Mouse (Mus musculus) MN1 (cell line): ENCODE data around the gene Pax2.
A peak's percentile ranks its signal among the peaks of the same experiment; 100 is the strongest.

Experiments used
- DNase-seq: peaks from one replicate; pipeline ENCODE4 v3.0.0-alpha.2; 2016; ENCODE audit warnings: low spot score

Pax2 gene

DNA sequence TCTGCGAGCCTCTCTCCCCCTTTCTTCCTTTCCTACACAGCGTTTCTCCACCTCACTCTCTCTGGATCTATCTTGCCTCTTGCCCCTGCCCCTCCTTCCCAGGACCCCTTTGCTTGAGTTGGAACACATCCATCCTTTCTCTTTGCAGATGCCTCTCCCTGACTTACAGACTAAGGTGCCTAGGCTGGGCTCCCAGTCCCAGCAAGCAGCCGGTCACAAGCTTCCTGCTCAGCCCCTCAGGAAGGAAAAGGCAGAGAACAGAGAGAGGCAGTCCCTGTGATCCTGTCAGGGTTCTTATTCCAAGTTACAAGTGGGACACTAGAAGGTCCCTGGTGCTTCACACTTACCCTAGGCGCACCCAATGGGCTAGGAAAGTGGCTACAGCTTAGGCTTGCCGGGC lies 7.6 kb upstream of the Pax2 start:
- DNase-seq: no peak

GRCm38 (mm10) chr19:44749061-44749990 lies 6.5 kb upstream of the Pax2 start:
- DNase-seq: no peak

DNA sequence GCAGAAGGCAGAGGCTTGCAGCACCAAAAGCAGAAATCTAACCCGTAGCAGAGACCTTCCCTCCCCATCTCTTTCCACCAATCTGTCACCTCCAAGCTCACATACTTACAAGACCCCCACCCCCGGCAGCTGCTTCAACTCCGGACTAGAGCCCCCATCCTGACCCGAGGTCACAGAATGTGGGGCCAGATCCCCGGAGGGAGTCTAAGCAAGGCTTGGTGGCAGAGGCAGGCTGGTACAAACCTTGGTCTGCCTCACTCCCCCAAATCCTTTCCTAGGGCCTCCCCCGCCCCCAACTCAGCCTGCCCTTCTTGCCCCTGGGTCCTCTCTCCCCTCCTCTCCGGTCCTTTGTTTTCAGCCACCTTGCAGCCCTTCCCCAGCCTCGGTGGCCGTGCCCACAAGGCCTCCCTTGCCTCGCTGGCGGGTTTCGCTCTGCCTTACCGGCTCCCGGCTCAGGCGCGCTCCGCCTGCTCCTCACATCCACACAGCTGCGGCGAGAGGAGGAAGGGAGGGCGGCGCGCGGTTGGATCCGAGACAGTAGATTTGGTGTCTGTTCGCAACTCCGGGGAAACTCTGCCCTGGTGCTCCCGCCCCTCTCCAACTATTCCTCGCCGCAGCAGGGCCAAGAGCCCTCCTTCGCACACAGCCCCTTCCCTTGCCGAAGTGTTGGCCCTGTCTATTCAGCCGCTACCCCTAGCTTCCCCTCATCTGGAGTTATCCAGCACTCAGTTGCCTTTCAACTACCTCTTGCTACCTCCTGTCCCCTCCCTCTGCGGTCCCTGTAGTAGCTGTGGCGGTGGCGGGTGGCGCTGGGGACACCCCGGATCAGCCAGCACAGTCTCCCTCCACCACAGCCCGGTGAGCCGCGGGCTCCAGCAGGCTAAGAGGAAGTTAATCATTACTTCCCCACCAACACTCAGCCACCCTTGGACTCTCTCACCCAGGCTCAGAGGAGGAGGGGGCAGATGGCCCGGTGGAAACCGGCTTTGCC lies 5.5 kb upstream of the Pax2 start:
- peak; percentile 13 for DNase-seq

GRCm38 (mm10) chr19:44751042-44751441 lies 4.8 kb upstream of the Pax2 start:
- no peak for DNase-seq

DNA sequence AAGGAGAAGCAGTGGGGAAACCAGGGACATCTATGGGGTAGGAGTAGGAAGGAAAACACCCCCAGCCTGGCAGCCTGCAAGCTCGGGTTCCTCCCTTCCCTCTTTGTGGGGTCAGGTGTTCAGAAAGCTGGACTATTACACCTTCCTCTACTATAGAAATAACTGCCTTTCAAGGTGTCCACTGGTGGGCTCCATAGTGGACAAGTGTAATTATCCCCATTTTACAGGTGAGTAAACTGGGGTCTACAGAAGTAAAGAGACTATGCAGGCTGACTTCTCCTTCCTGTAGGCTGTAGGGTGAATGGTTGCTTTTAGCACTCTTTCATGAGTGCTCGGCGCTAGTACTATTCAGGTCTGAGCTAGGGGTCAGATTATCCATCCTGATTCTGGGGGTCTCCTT lies 4.3 kb upstream of the Pax2 start:
- no peak for DNase-seq

DNA sequence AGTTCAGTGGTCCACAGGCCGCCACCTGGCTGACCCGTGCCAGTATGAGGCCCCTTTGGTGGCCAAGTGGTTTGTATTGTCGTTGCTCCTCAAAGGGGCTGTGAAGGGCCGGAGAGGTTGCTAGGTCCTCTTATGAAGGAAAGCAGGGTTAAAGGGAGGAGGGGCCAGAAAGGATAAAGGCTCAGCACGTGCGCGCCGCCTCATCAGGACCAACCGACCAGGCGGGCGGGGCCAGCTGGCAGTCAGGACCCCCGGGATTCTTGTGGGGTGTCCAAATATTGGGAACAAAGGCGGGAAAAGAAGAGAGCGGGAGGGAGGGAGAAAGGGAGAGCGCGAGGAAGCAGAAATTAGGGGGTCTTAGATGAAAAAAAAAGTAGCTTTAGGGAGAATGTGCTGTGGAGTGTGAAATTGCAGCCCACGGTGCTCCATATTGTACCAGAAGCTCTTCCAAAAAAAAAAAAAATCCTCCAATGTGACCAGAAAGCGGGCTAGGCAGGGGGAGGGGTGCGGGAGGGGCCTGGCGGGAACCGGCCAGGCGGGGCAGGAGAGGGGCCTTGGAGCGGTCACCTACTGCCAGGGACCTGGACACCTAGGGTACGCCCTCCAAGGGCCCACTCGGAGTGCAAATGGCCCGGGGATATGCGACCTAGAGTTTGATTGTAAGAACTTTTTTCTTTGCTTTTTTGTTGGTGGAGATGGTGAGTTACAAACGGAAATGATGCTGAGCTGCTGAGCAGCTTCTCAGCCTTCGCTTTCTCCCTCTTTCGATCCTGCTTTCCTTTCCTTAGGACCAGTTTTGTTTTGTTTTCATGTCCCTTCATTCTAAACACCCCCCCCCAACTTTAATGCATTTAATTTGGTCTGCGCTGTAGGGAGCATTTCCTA lies 3.5 kb upstream of the Pax2 start:
- DNase-seq: no peak

DNA sequence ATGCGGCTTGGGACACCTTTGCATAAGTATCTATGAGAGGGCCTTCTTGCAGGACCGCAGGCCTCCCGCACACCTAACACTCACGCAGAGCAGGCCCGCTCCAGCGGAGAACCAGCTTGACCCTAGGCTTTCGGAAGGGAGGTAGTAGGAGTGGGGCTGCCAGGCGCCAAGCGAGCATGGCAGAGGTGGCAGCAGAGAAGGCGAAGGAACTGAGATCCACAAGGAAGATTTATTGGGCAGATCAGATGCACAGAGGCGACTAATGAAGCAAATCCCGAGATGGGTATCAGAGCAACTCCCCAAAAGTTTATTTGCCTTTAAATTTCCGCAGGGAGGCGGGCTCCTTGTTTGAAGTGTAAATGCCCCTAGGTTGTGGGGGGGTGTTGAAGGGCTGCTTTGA lies 2.5 kb upstream of the Pax2 start:
- DNase-seq: no peak

DNA sequence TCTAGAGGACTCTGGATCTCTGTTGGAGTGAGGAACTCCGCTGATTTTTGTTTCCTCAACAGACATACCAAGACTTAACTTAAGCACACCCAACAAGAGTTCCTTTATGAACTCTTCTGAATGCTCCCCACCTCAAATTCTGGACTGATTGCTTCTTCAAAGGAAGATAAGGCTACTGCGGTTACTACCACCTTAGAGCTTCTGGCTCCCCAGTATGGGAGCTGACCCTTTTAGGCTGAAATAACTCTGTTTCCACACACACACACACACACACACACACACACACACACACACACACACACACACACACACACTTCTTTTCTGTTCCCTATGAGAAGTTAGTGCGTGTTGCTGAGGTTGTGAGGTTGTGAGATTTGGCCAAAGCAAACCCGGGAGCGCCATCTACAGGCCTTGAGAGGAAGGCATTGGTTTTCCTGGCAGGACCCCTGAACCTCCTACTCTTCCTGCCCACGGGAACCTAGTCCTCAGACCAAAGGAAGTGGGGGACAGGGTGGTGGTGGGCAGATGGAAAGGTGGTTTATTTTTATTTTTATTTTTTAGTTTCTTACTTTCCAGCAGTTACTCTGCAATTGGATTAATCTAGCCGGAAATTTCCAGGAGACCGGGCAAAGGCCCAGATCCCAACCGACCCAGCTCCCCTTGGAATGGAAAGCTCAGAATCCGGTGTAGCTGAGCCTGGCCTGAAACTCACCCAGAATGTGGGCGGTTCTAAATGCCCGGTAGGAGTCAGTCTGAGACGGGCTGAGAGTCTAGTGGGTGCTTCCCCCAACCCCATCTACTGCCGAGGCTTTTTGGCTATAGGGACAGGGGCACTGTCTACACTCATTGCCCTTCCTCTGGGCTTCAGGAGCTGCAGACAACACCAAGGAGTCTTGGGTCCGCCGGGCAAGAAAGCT lies 1.1 kb upstream of the Pax2 start:
- DNase-seq: peak; percentile 58

GRCm38 (mm10) chr19:44755378-44755692 lies 510 bp upstream of the Pax2 start:
- no peak for DNase-seq

DNA sequence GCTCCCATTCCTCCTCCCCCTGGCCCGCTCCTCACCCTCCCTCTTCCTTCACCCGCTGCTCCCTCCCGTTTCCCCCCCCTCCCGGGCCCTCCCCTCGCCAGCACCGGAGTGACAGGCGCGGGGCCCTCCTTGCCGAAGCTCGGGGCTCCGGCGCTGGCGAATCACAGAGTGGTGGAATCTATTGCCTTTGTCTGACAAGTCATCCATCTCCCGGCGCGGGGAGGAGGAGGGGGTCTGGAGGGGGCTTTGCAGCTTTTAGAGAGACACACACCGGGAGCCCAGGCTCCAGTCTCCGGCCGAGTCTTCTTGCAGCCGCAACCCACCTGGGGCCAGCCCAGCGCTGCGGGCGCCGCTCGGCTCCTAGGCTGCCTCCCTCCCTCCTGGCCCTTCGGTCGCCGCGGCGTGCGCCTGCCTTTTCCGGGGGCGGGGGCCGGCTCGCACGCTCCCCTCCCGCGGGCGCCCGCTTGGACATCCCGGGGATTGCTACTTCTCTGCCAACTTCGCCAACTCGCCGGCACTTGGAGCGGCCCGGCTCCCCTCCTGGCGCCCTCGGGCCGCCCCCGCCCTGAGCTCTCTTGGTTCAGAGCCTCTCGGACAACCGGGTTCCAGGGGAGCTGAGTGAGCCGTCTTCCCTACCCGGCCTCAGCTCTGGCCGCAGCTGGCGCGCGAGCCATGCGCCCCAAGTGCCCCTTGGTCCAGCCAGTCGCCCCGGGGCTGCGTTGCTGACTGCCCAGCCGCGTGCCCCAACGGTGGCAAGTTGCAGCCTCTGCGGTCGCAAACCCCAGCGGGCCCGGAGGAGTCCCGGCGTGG lies 781 bp downstream of the Pax2 start:
- DNase-seq: no peak

- DNase-seq: no peak
Measured at GRCm38 (mm10) chr19:44757231-44757871, 1.5 kb downstream of the Pax2 start.

DNA sequence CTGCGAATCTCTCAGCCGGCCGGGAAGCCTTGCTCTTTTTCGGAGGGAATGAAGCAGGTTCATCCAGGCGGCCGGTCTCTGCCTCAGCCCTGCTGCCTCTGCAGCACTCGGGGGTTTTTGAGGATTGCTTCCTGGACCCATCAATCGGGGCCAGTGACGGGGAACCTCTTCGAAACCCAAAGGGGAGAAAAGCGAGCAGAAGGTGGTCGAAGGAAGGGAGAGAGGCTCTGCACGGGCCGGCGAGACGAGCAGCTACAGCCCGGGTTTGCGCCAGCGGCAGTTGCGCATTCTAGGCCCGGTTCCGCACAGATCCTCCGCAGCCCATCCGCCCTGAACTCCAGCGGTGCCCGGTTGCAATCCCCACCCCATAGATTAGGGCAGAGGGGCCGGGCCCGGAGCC lies 3.0 kb downstream of the Pax2 start:
- DNase-seq: no peak

DNA sequence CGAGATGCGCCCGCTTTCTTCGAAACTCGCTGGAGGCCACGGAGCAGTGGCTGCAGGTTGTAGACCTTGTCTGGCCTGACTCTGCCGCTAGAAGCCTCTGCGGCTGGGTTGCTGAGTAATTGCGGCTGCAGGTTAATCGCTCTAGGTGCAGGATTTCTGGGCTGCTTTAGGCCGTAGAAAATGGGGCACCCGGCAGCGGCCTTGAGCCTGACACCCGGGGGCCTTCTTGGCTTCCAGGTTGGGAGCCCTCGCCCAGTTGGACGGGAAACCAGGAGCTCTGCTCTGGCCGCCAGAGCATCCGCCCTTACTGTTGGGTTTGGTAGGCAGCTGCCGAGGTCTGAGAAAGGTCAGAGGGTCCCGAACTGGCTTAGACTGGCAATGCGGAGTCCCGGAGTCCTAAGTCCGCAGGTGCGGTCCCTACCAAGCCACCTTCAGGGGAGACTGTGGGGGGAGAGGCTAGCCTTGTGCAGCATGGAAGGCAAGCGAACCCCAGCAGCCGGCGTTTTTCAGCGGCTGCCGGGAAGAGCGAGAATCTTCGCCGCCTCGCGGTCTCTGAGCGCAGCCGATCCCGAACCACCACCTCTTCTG lies 3.8 kb downstream of the Pax2 start:
- no peak for DNase-seq

GRCm38 (mm10) chr19:44760259-44761131 lies 4.7 kb downstream of the Pax2 start:
- no peak for DNase-seq

- no peak for DNase-seq
Measured at GRCm38 (mm10) chr19:44762121-44762621, 6.3 kb downstream of the Pax2 start.

GRCm38 (mm10) chr19:44770268-44771050 lies 14.6 kb downstream of the Pax2 start:
- DNase-seq: no peak

- DNase-seq: no peak
Measured at GRCm38 (mm10) chr19:44771499-44771898, 15.7 kb downstream of the Pax2 start.
